Mouse (Mus musculus) G1E (cell line): ENCODE measurements around the gene Iffo2.

Experiments used
- CTCF ChIP-seq: IDR thresholded peaks from 2 replicates; pipeline ENCODE4 v1.5.1; 2012; ENCODE audit warnings: low read depth, low read length, inconsistent platforms, mixed read lengths
- GATA1 ChIP-seq: IDR thresholded peaks from 2 replicates; pipeline ENCODE4 v1.6.1; 2012; ENCODE audit warnings: borderline replicate concordance, low read length, inconsistent platforms, mixed read lengths
- GATA2 ChIP-seq: IDR thresholded peaks from 2 replicates; pipeline ENCODE4 v1.6.1; 2012; ENCODE audit warnings: low read depth, low read length, inconsistent platforms, borderline replicate concordance

GRCm38 (mm10) chr4:139602357-139603244 lies 72.3 kb downstream of the Iffo2 start, which contains the start of gene Gm21969:
- peak; percentile 94 for TF ChIP-seq CTCF
- TF ChIP-seq GATA2, result no peak
- no peak for TF ChIP-seq GATA1
